Mouse (Mus musculus): ENCODE data around the gene Zfp184. TPM values are rescaled to one million over a fixed set of nuclear protein-coding genes. Genes with fewer than 3 reads are reported as not detected.

Gene Zfp184
- polyA plus RNA-seq, 2 experiments = 0.41 to 0.50 TPM

DNA sequence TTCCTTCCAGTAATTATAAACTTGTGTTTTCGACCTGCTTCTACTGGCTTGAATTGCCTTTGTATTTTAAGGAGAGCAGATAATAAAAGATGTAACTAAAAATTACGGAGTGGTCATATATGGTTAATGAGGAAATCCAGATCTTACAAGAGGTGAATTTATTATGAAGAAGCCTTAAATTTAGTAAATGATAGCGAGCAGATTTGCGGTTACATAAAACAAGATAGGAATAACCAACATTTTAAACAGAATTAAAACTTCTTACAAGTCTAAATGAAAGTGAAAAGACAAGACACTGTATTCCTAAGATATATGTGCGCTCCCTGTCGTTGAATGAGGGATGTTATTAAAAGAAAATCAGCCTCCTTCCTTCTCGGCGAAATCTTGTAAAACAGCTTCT is 50.0 kb downstream of the Zfp184 start:
- Histone ChIP-seq H3K9me3 (ENCODE audit: control insufficient read depth, low read length) (no peaks in the 10 kb centered on the region), H3K27me3 (ENCODE audit: control insufficient read depth, insufficient read depth, low read length) (peaks cover 46% of the 10 kb centered on the region), H3K36me3 (replicated peaks; ENCODE audit: control insufficient read depth, insufficient read depth, low read depth) (no peaks in the 10 kb centered on the region), H3K4me1 (replicated peaks; ENCODE audit: control insufficient read depth in 2 of 2, insufficient read depth in 2 of 2, low read length in 1 of 2) (peaks cover 0 to 18% of the 10 kb centered on the region in 2 experiments; a peak in 3 of 4 replicates), H3K27ac (no peak overlapping the region), H3K9ac (replicated peaks) (no peak overlapping the region; the same call in 1 of the 2 replicates), H3K4me3 (ENCODE audit: insufficient read depth in 1 of 2, low read depth in 2 of 2, low read length in 2 of 2) (peak overlapping the region; percentile 51 to 61), H3K4me2 (ENCODE audit: low read depth) (peak overlapping the region; percentile 74)
- DNase-seq (ENCODE audit: low read depth in 3 of 3, low spot score in 3 of 3) (no peak), ATAC-seq (ENCODE audit: insufficient read depth) (no peak)
- TF ChIP-seq CTCF (IDR thresholded peaks at IDR 0.05; ENCODE audit: low read depth) (no peak), EP300 (IDR thresholded peaks at IDR 0.05; ENCODE audit: low read depth) (no peak)
- 5% methylated on average over 8 of the region's 8 CpGs for WGBS (ENCODE audit: insufficient replicate concordance)

DNA sequence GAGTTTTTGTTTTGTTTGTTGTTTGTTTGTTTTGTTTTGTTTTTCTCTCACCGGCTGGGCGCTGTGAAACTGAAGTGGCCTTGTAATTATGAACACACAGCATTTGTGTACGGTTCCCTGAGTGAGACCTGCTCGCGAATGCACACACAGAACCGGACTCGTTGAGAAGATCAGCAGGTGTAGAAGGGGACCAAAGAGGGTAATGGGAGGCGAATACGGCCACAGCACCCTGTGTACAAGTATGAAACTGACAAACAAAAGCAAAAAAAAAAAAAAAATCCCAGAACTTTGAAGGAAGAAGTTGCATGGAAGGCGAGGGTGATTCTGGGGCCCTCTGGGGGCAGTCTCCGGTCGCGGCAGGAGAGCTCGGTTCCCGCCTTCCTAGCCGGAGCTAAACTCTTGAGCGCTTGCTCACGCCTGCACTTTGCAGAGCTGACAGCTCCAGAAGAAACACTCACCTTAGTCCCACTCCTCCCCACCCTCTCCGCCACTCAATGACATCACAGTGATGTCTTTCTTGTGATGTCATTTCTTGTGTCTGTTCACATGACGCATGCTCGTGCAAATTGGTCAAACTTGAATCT is 50.5 kb downstream of the Zfp184 start:
- no peaks in the 10 kb centered on the region for H3K9me3 ChIP-seq (ENCODE audit: control insufficient read depth, low read length)
- ATAC-seq (ENCODE audit: insufficient read depth) (no peak), DNase-seq (ENCODE audit: low read depth in 3 of 3, low spot score in 3 of 3) (no peak)
- H3K4me3 ChIP-seq (ENCODE audit: insufficient read depth in 1 of 2, low read depth in 2 of 2, low read length in 2 of 2) = peak overlapping the region; percentile 51 to 61
- H3K27ac ChIP-seq = no peak overlapping the region
- H3K36me3 ChIP-seq (replicated peaks; ENCODE audit: control insufficient read depth, insufficient read depth, low read depth) = no peaks in the 10 kb centered on the region
- peak overlapping the region; percentile 74 for H3K4me2 ChIP-seq (ENCODE audit: low read depth)
- under 1% methylated on average over 21 of the region's 21 CpGs for WGBS (ENCODE audit: insufficient replicate concordance)
- peaks cover 51% of the 10 kb centered on the region for H3K27me3 ChIP-seq (ENCODE audit: control insufficient read depth, insufficient read depth, low read length)
- peak overlapping the region; percentile 27 for H3K9ac ChIP-seq (replicated peaks)
- H3K4me1 ChIP-seq (replicated peaks; ENCODE audit: control insufficient read depth in 2 of 2, insufficient read depth in 2 of 2, low read length in 1 of 2) = peaks cover 0 to 18% of the 10 kb centered on the region in 2 experiments; a peak in 3 of 4 replicates
- TF ChIP-seq EP300 (IDR thresholded peaks at IDR 0.05; ENCODE audit: low read depth) = no peak
- peak; percentile 39; the same call in 1 of the 2 replicates for TF ChIP-seq CTCF (IDR thresholded peaks at IDR 0.05; ENCODE audit: low read depth)

DNA sequence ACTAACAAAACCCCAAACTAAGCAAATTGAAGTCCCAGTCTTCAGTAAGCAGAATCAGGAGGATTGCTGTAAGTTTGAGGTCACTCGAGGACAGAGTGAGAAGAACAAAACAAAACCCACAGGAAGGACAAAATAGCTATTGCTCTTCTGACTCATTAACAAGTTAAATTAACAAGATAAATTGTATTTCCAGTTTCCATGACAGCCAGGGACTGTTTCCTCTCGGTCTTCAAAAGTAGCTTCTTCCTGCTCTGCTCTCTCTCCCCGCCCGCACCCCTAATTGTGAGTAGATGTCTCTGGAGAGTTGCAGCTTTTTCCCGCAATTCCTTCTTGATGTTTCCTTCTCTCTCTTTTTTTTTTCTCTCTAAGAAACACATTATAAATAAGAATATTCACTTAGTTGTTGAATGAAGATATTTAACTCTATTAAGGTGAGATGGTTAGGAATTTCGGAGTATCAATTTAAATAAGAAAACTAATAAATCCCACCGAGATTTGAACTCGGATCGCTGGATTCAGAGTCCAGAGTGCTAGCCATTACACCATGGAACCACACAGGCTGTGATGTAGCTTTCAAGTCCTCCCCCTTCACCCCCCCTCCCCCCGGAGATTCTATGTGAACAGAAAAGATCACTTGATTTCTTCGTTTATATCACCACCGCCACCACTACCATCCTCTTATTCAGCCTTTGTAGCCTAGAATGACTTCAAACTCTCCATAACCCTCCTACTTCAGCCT is 51.4 kb downstream of the Zfp184 start:
- TF ChIP-seq EP300 (IDR thresholded peaks at IDR 0.05; ENCODE audit: low read depth) (no peak), CTCF (IDR thresholded peaks at IDR 0.05; ENCODE audit: low read depth) (no peak)
- ATAC-seq (ENCODE audit: insufficient read depth) = peak; percentile 35; the same call in 1 of the 2 replicates
- Histone ChIP-seq H3K9me3 (ENCODE audit: control insufficient read depth, low read length) (no peaks in the 10 kb centered on the region), H3K27me3 (ENCODE audit: control insufficient read depth, insufficient read depth, low read length) (peaks cover 58% of the 10 kb centered on the region), H3K9ac (replicated peaks) (no peak overlapping the region), H3K4me1 (replicated peaks; ENCODE audit: control insufficient read depth in 2 of 2, insufficient read depth in 2 of 2, low read length in 1 of 2) (peaks cover 0 to 20% of the 10 kb centered on the region in 2 experiments; a peak in 3 of 4 replicates), H3K4me3 (ENCODE audit: insufficient read depth in 1 of 2, low read depth in 2 of 2, low read length in 2 of 2) (peak overlapping the region; percentile 51 to 55), H3K27ac (no peak overlapping the region), H3K4me2 (ENCODE audit: low read depth) (peak overlapping the region; percentile 74), H3K36me3 (replicated peaks; ENCODE audit: control insufficient read depth, insufficient read depth, low read depth) (no peaks in the 10 kb centered on the region)
- DNase-seq (ENCODE audit: low read depth in 3 of 3, low spot score in 3 of 3) = no peak
- WGBS (ENCODE audit: insufficient replicate concordance) = 1% methylated on average over 12 of the region's 12 CpGs

DNA sequence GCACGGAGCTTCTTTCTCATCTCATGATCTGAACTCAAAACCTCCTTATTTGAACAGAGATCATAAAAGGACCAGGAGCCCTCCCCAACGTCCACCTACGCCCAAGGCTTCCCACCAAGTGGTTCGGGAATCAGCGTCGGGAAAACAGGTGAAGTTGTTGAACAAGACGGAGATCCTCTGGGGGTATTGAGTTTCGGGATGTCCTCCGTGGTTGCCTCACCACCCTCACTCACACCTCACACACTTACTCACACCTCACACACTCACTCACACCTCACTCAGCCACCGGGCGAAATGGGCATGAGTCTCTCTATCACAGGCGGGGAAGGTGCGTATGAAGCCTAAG is 51.9 kb downstream of the Zfp184 start:
- no peak overlapping the region for H3K27ac ChIP-seq
- H3K4me1 ChIP-seq (replicated peaks; ENCODE audit: control insufficient read depth in 2 of 2, insufficient read depth in 2 of 2, low read length in 1 of 2) = peaks cover 0 to 25% of the 10 kb centered on the region in 2 experiments; a peak in 3 of 4 replicates
- H3K4me2 ChIP-seq (ENCODE audit: low read depth) = peak overlapping the region; percentile 74
- TF ChIP-seq EP300 (IDR thresholded peaks at IDR 0.05; ENCODE audit: low read depth) (no peak), CTCF (IDR thresholded peaks at IDR 0.05; ENCODE audit: low read depth) (no peak)
- H3K27me3 ChIP-seq (ENCODE audit: control insufficient read depth, insufficient read depth, low read length) = peaks cover 59% of the 10 kb centered on the region
- no peak for ATAC-seq (ENCODE audit: insufficient read depth)
- H3K36me3 ChIP-seq (replicated peaks; ENCODE audit: control insufficient read depth, insufficient read depth, low read depth) = no peaks in the 10 kb centered on the region
- no peak overlapping the region for H3K9ac ChIP-seq (replicated peaks)
- H3K9me3 ChIP-seq (ENCODE audit: control insufficient read depth, low read length) = no peaks in the 10 kb centered on the region
- DNase-seq (ENCODE audit: low read depth in 3 of 3, low spot score in 3 of 3) = no peak
- WGBS (ENCODE audit: insufficient replicate concordance) = 1% methylated on average over 13 of the region's 13 CpGs
- peak overlapping the region; percentile 35 to 55 for H3K4me3 ChIP-seq (ENCODE audit: insufficient read depth in 1 of 2, low read depth in 2 of 2, low read length in 2 of 2)

DNA sequence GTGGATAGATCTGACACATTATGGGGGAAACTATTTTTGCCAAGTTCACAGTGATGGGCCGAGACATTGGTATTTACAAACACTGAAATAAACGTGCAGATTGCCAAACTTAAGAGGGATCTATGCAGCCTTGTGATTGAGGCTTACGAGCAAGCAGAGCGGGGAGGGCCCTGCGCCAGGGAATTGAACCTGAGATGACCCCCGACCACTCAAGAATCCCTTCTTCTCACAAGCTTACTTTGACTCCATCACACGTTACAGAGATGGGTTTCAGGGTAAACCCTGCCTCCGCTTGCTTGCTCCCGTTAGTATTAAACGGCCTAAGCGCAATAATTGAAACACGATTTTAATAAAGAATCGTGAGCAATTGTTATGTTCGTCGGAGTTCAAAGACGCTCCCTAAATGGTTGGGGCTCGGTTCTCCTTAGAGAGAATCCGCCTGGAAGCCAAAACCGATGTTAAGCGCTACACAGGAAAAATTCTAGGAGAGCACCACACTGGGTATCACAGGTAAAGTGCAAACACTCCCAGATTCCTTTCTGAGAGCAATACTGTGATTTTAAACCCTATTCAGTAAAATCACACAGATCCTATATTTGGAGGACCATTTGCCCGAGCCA is 52.4 kb downstream of the Zfp184 start:
- Histone ChIP-seq H3K36me3 (replicated peaks; ENCODE audit: control insufficient read depth, insufficient read depth, low read depth) (no peaks in the 10 kb centered on the region), H3K4me3 (ENCODE audit: insufficient read depth in 1 of 2, low read depth in 2 of 2, low read length in 2 of 2) (peak overlapping the region; percentile 35 to 55), H3K9ac (replicated peaks) (no peak overlapping the region), H3K4me1 (replicated peaks; ENCODE audit: control insufficient read depth in 2 of 2, insufficient read depth in 2 of 2, low read length in 1 of 2) (peaks cover 0 to 27% of the 10 kb centered on the region in 2 experiments; a peak in 3 of 4 replicates), H3K27me3 (ENCODE audit: control insufficient read depth, insufficient read depth, low read length) (peaks cover 63% of the 10 kb centered on the region), H3K9me3 (ENCODE audit: control insufficient read depth, low read length) (no peaks in the 10 kb centered on the region), H3K4me2 (ENCODE audit: low read depth) (peak overlapping the region; percentile 74), H3K27ac (no peak overlapping the region)
- ATAC-seq (ENCODE audit: insufficient read depth) = no peak
- no peak for DNase-seq (ENCODE audit: low read depth in 3 of 3, low spot score in 3 of 3)
- WGBS (ENCODE audit: insufficient replicate concordance) = 2% methylated on average over 21 of the region's 21 CpGs
- no peak for TF ChIP-seq EP300 (IDR thresholded peaks at IDR 0.05; ENCODE audit: low read depth)
- no peak for TF ChIP-seq CTCF (IDR thresholded peaks at IDR 0.05; ENCODE audit: low read depth)

All from liver, embryonic 14.5 days (tissue).